Mouse (Mus musculus): ENCODE results near the gene Ppm1l. TPM values are rescaled to one million over a fixed set of nuclear protein-coding genes. Genes with fewer than 3 reads are reported as not detected.

Ppm1l gene
- polyA plus RNA-seq, 1 experiment from 2014 or later, result 19.3 TPM

- Histone ChIP-seq H3K9me3 (replicated peaks; ENCODE audit: control insufficient read depth, low read length, poor library complexity, severe bottlenecking) (no peaks in the 10 kb centered on the region), H3K4me3 (ENCODE audit: low read depth, low read length) (no peak overlapping the region), H3K27me3 (ENCODE audit: control insufficient read depth, insufficient read depth, low read depth, low read length) (no peaks in the 10 kb centered on the region), H3K36me3 (ENCODE audit: control insufficient read depth, insufficient read depth, low read length) (no peaks in the 10 kb centered on the region), H3K4me1 (ENCODE audit: control insufficient read depth, insufficient read depth, low read length) (peaks cover 23% of the 10 kb centered on the region), H3K27ac (ENCODE audit: low read length) (peak overlapping the region; percentile 44; the same call in 1 of the 2 replicates), H3K4me2 (ENCODE audit: low read length) (peak overlapping the region; percentile 34), H3K9ac (ENCODE audit: low read depth, low read length) (no peak overlapping the region)
- WGBS, result 30% methylated on average over 25 of the region's 25 CpGs
- peak; percentile 74 for ATAC-seq
Observed at GRCm38 (mm10) chr3:69535941-69536647, 219.4 kb downstream of the Ppm1l start.

- WGBS, result 39% methylated on average over 8 of the region's 8 CpGs
- Histone ChIP-seq H3K27me3 (ENCODE audit: control insufficient read depth, insufficient read depth, low read depth, low read length) (no peaks in the 10 kb centered on the region), H3K4me1 (ENCODE audit: control insufficient read depth, insufficient read depth, low read length) (peaks cover 11% of the 10 kb centered on the region), H3K4me3 (ENCODE audit: low read depth, low read length) (no peak overlapping the region), H3K9me3 (replicated peaks; ENCODE audit: control insufficient read depth, low read length, poor library complexity, severe bottlenecking) (no peaks in the 10 kb centered on the region), H3K4me2 (ENCODE audit: low read length) (no peak overlapping the region), H3K36me3 (ENCODE audit: control insufficient read depth, insufficient read depth, low read length) (no peaks in the 10 kb centered on the region), H3K9ac (ENCODE audit: low read depth, low read length) (0 out of 2 replicates have a peak overlapping the region, but pooled peaks have one; percentile 20), H3K27ac (ENCODE audit: low read length) (no peak overlapping the region)
- ATAC-seq, result no peak
Observed at GRCm38 (mm10) chr3:69542962-69543361, 226.3 kb downstream of the Ppm1l start.

- no peaks in the 10 kb centered on the region for H3K27me3 ChIP-seq (ENCODE audit: control insufficient read depth, insufficient read depth, low read depth, low read length)
- no peaks in the 10 kb centered on the region for H3K36me3 ChIP-seq (ENCODE audit: control insufficient read depth, insufficient read depth, low read length)
- H3K4me1 ChIP-seq (ENCODE audit: control insufficient read depth, insufficient read depth, low read length), result peaks cover 15% of the 10 kb centered on the region
- WGBS, result 100% methylated on average over 1 of the region's 1 CpGs
- H3K4me2 ChIP-seq (ENCODE audit: low read length), result no peak overlapping the region
- H3K27ac ChIP-seq (ENCODE audit: low read length), result no peak overlapping the region
- H3K9me3 ChIP-seq (replicated peaks; ENCODE audit: control insufficient read depth, low read length, poor library complexity, severe bottlenecking), result no peaks in the 10 kb centered on the region
- H3K4me3 ChIP-seq (ENCODE audit: low read depth, low read length), result no peak overlapping the region
- ATAC-seq, result no peak
- no peak overlapping the region for H3K9ac ChIP-seq (ENCODE audit: low read depth, low read length)
Observed at GRCm38 (mm10) chr3:69543730-69544129, 227.1 kb downstream of the Ppm1l start.

GRCm38 (mm10) chr3:69545017-69545416 lies 228.4 kb downstream of the Ppm1l start:
- Histone ChIP-seq H3K4me1 (ENCODE audit: control insufficient read depth, insufficient read depth, low read length) (peaks cover 10% of the 10 kb centered on the region), H3K9me3 (replicated peaks; ENCODE audit: control insufficient read depth, low read length, poor library complexity, severe bottlenecking) (no peaks in the 10 kb centered on the region), H3K27ac (ENCODE audit: low read length) (0 out of 2 replicates have a peak overlapping the region, but pooled peaks have one; percentile 11), H3K36me3 (ENCODE audit: control insufficient read depth, insufficient read depth, low read length) (no peaks in the 10 kb centered on the region), H3K9ac (ENCODE audit: low read depth, low read length) (no peak overlapping the region), H3K4me2 (ENCODE audit: low read length) (no peak overlapping the region), H3K4me3 (ENCODE audit: low read depth, low read length) (no peak overlapping the region), H3K27me3 (ENCODE audit: control insufficient read depth, insufficient read depth, low read depth, low read length) (no peaks in the 10 kb centered on the region)
- WGBS, result 51% methylated on average over 5 of the region's 5 CpGs
- ATAC-seq, result peak; percentile 74

- Histone ChIP-seq H3K27me3 (ENCODE audit: control insufficient read depth, insufficient read depth, low read depth, low read length) (no peaks in the 10 kb centered on the region), H3K4me1 (ENCODE audit: control insufficient read depth, insufficient read depth, low read length) (peaks cover 8% of the 10 kb centered on the region)
- ATAC-seq, result no peak
Observed at GRCm38 (mm10) chr3:69548704-69549455, 232.2 kb downstream of the Ppm1l start.

GRCm38 (mm10) chr3:69549602-69550001 lies 232.9 kb downstream of the Ppm1l start:
- Histone ChIP-seq H3K4me3 (ENCODE audit: low read depth, low read length) (no peak overlapping the region), H3K27me3 (ENCODE audit: control insufficient read depth, insufficient read depth, low read depth, low read length) (no peaks in the 10 kb centered on the region), H3K27ac (ENCODE audit: low read length) (no peak overlapping the region), H3K4me2 (ENCODE audit: low read length) (no peak overlapping the region), H3K36me3 (ENCODE audit: control insufficient read depth, insufficient read depth, low read length) (peaks cover 7% of the 10 kb centered on the region), H3K4me1 (ENCODE audit: control insufficient read depth, insufficient read depth, low read length) (peaks cover 8% of the 10 kb centered on the region), H3K9me3 (replicated peaks; ENCODE audit: control insufficient read depth, low read length, poor library complexity, severe bottlenecking) (no peaks in the 10 kb centered on the region), H3K9ac (ENCODE audit: low read depth, low read length) (no peak overlapping the region)
- WGBS, result 72% methylated on average over 4 of the region's 4 CpGs
- no peak for ATAC-seq

More at GRCm38 (mm10) chr3:69548704-69549455, 232.2 kb downstream of the Ppm1l start:
- WGBS, result 80% methylated on average over 22 of the region's 22 CpGs
- Histone ChIP-seq H3K4me2 (ENCODE audit: low read length) (no peak overlapping the region), H3K9ac (ENCODE audit: low read depth, low read length) (no peak overlapping the region), H3K9me3 (replicated peaks; ENCODE audit: control insufficient read depth, low read length, poor library complexity, severe bottlenecking) (no peaks in the 10 kb centered on the region), H3K27ac (ENCODE audit: low read length) (no peak overlapping the region), H3K36me3 (ENCODE audit: control insufficient read depth, insufficient read depth, low read length) (peaks cover 4% of the 10 kb centered on the region), H3K4me3 (ENCODE audit: low read depth, low read length) (no peak overlapping the region)

GRCm38 (mm10) chr3:69555511-69555910 lies 238.8 kb downstream of the Ppm1l start:
- H3K9ac ChIP-seq (ENCODE audit: low read depth, low read length), result no peak overlapping the region
- no peaks in the 10 kb centered on the region for H3K4me1 ChIP-seq (ENCODE audit: control insufficient read depth, insufficient read depth, low read length)
- no peak overlapping the region for H3K4me3 ChIP-seq (ENCODE audit: low read depth, low read length)
- H3K27ac ChIP-seq (ENCODE audit: low read length), result no peak overlapping the region
- no peaks in the 10 kb centered on the region for H3K9me3 ChIP-seq (replicated peaks; ENCODE audit: control insufficient read depth, low read length, poor library complexity, severe bottlenecking)
- H3K36me3 ChIP-seq (ENCODE audit: control insufficient read depth, insufficient read depth, low read length), result peaks cover 7% of the 10 kb centered on the region
- ATAC-seq, result no peak
- WGBS, result 85% methylated on average over 6 of the region's 6 CpGs
- no peaks in the 10 kb centered on the region for H3K27me3 ChIP-seq (ENCODE audit: control insufficient read depth, insufficient read depth, low read depth, low read length)
- H3K4me2 ChIP-seq (ENCODE audit: low read length), result no peak overlapping the region

- H3K4me1 ChIP-seq (ENCODE audit: control insufficient read depth, insufficient read depth, low read length), result no peaks in the 10 kb centered on the region
- peaks cover 7% of the 10 kb centered on the region for H3K36me3 ChIP-seq (ENCODE audit: control insufficient read depth, insufficient read depth, low read length)
- no peak for ATAC-seq
- H3K27me3 ChIP-seq (ENCODE audit: control insufficient read depth, insufficient read depth, low read depth, low read length), result no peaks in the 10 kb centered on the region
- no peaks in the 10 kb centered on the region for H3K9me3 ChIP-seq (replicated peaks; ENCODE audit: control insufficient read depth, low read length, poor library complexity, severe bottlenecking)
- no peak overlapping the region for H3K27ac ChIP-seq (ENCODE audit: low read length)
- H3K4me2 ChIP-seq (ENCODE audit: low read length), result no peak overlapping the region
- H3K9ac ChIP-seq (ENCODE audit: low read depth, low read length), result no peak overlapping the region
- WGBS, result 75% methylated on average over 12 of the region's 12 CpGs
- no peak overlapping the region for H3K4me3 ChIP-seq (ENCODE audit: low read depth, low read length)
Observed at GRCm38 (mm10) chr3:69556092-69556778, 239.6 kb downstream of the Ppm1l start.
